Mouse (Mus musculus) olfactory bulb, adult 2 months (tissue): ENCODE results near the gene Olfr685. TPM values are rescaled to one million over a fixed set of nuclear protein-coding genes. Genes with fewer than 3 reads are reported as not detected.

ENCODE experiments used
- H3K27ac ChIP-seq: fragments of 200-500 bp; 2 replicates; pipeline ENCODE4 v1.5.1; 2012; ENCODE audit warnings: low read depth, low read length; ENCODE audit not compliant: insufficient read depth
- H3K4me1 ChIP-seq: fragments of 200-500 bp; 2 replicates; pipeline ENCODE4 v1.6.1; 2012; ENCODE audit warnings: low read length; ENCODE audit not compliant: control insufficient read depth, insufficient read depth
- H3K4me3 ChIP-seq: fragments of 200-500 bp; 2 replicates; pipeline ENCODE4 v1.5.1; 2012; ENCODE audit warnings: mild to moderate bottlenecking, low read depth, low read length, moderate library complexity; ENCODE audit not compliant: insufficient read depth
- CTCF ChIP-seq: fragments of 200-500 bp; IDR thresholded peaks from 2 replicates; pipeline ENCODE4 v1.5.1; 2012; ENCODE audit warnings: low read depth, mild to moderate bottlenecking, low read length, moderate library complexity; ENCODE audit not compliant: insufficient read depth
- POLR2A ChIP-seq: fragments of 200-500 bp; IDR thresholded peaks from 2 replicates; pipeline ENCODE4 v1.6.1; 2012; ENCODE audit warnings: mild to moderate bottlenecking, low read depth, low read length, moderate library complexity; ENCODE audit not compliant: insufficient read depth
- WGBS: fragments of 180-500 bp; shearing (Covaris S2); methylation state at CpG from one replicate; pipeline ENCODE4 v1.1.7; 2018; 5-methylcytosine and 5-hydroxymethylcytosine counted together
- polyA plus RNA-seq: library from polyadenylated mRNA; stranded (reverse); fragments of >200 nt; gene quantifications from 2 replicates; pipeline ENCODE4 v1.2.4, GENCODE M21; 2012; ENCODE audit warnings: low replicate concordance; ENCODE audit not compliant: missing spikeins, insufficient read depth, insufficient read length

Olfr685 gene
- polyA plus RNA-seq, 1 experiment = not detected

DNA sequence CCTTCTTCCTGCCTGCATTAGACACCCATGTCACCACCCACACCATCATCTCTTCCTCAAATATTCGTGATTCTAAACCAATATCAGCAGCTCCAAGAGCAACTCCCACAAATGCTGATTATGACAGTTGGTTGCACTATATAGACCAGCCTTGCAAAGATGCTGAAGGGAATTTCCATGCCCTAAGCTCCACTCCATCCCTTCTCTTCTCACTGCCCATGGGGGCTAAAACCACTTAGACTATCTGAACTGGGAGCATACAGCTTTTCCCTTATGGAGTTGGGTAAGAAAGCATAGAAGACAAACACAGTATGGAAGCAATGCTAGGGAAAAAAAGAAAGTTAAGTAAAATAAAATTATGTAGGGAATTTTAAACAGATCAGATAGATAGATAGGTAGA, 38.9 kb downstream of the Olfr685 start, which contains the start of gene Olfr683:
Olfr683 (minus strand) TSS at position 101 of the 400 bp plus-strand sequence.
- Histone ChIP-seq H3K4me1 (no peaks in the 10 kb centered on the region), H3K4me3 (no peak within 1 kb of the TSS), H3K27ac (no peak within 1 kb of the TSS)
- TF ChIP-seq POLR2A (no peak), CTCF (no peak)
- 60% methylated on average over 1 of the region's 1 CpGs for WGBS

DNA sequence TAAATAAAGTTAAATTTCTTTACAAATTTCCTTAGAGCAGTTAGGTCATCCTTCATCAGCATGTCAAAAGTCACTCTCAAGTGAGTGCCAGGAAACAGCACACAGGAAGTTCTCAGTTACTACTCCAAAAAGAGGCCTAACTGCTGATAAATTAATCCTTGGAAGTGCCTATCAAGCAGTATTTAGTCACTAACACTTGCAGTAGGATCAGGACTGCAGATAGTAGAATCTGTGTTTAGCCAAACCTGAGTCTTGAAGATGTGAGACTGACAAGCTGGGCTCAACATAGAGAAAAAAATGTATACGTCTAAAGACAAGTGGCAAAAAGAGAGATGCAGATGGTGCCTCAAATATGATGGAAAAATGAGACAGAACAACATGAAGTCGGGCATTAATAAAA, 44.5 kb downstream of the Olfr685 start:
- Histone ChIP-seq H3K4me1 (no peaks in the 10 kb centered on the region), H3K4me3 (no peak overlapping the region), H3K27ac (no peak overlapping the region)
- TF ChIP-seq CTCF (no peak), POLR2A (no peak)
- 83% methylated on average over 2 of the region's 2 CpGs for WGBS

Other genes with a start within 250 kb of the Olfr685 start
- not detected in 2 replicates for gene Olfr670, start 223.4 kb downstream of the Olfr685 start, polyA plus RNA-seq
- gene Olfr671, start 206.9 kb downstream of the Olfr685 start, polyA plus RNA-seq = not detected in 2 replicates
- not detected in 2 replicates for gene Olfr672, start 184.0 kb downstream of the Olfr685 start, polyA plus RNA-seq
- not detected in 2 replicates for gene Olfr675, start 157.6 kb downstream of the Olfr685 start, polyA plus RNA-seq
- gene Olfr676, start 153.3 kb downstream of the Olfr685 start, polyA plus RNA-seq = not detected in 2 replicates
- gene Olfr677, start 134.6 kb downstream of the Olfr685 start, polyA plus RNA-seq = not detected in 2 replicates
- gene Olfr678, start 121.5 kb downstream of the Olfr685 start, polyA plus RNA-seq = not detected in 2 replicates
- gene Olfr679, start 104.8 kb downstream of the Olfr685 start, polyA plus RNA-seq = not detected in 2 replicates
- not detected in 2 replicates for gene Olfr680-ps1, start 93.2 kb downstream of the Olfr685 start, polyA plus RNA-seq
- gene Olfr681, start 69.2 kb downstream of the Olfr685 start, polyA plus RNA-seq = not detected in 2 replicates
- not detected in 2 replicates for gene Olfr683, start 39.0 kb downstream of the Olfr685 start, polyA plus RNA-seq
- gene Olfr684, start 22.4 kb downstream of the Olfr685 start, polyA plus RNA-seq = not detected in 2 replicates
- not detected in 2 replicates for gene Olfr686, start 21.5 kb upstream of the Olfr685 start, polyA plus RNA-seq
- not detected in 2 replicates for gene Olfr688, start 102.1 kb upstream of the Olfr685 start, polyA plus RNA-seq
- gene Olfr689, start 125.2 kb upstream of the Olfr685 start, polyA plus RNA-seq = not detected in 2 replicates
- gene Olfr690, start 148.1 kb upstream of the Olfr685 start, polyA plus RNA-seq = not detected in 2 replicates
- gene Olfr691, start 156.3 kb upstream of the Olfr685 start, polyA plus RNA-seq = not detected in 2 replicates
- gene Olfr692, start 182.2 kb upstream of the Olfr685 start, polyA plus RNA-seq = not detected in 2 replicates
- gene Gm5901, start 189.0 kb upstream of the Olfr685 start, polyA plus RNA-seq = not detected in 2 replicates
- not detected in 2 replicates for gene Fam160a2, start 214.0 kb upstream of the Olfr685 start, polyA plus RNA-seq
- not detected in 2 replicates for gene Cnga4, start 218.6 kb upstream of the Olfr685 start, polyA plus RNA-seq
- gene Cckbr, start 239.7 kb upstream of the Olfr685 start, polyA plus RNA-seq = not detected in 2 replicates